ENCODE assay signal across 9 mouse cellular contexts in the genomic region with DNA sequence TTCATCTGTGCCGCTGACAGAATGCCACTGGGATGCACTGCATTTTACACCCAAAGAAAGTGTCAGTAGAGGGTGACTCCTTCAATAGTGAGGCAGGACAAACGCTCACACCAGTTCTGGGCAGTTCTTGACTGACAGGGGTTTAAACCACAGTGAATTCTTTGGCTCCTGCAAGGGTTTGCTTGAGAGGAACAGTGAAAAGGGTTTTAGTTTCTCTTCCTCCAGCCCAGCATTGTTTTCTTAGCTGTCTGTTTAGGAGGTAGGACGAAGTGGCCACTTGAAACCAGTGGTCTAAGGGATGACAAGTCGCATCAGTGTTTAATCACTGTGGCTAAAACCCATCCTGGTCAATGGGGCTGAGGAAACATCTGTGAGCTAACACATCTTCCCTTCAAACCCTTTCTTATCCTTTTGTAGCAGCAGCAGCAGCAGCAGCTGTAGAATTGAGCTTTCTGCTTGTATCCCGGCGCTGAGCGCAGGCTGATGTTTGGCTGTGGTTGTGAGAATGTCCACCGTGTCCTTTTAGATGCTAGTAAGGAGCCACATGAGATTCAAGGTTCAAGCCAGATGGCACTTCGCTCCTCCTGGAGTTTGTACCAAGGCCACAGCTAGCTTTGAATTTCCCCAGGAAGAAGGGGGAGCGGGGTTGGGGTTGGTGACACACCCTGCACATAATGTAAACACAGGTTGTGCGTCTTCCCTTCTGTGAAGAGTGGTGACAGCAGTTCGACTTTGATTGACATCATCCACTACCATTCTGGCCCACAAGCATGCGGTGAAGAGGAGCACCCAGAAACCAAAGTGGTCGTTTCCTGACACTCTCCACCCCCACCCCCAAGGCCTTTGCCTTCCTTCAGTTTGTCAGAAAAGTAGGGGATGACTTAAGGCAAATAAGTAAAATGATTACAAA.
A peak's percentile ranks its signal among the peaks of the same experiment; 100 is the strongest.
DNase-seq lines count a peak whose midpoint lies in the region; ATAC-seq and TF ChIP-seq lines count a peak whose summit lies in the region.
"Had no signal": no experiment of that assay in that cellular context is flagged by ENCODE, and none has a peak within 500 bp of the region (broad histone marks: within the 10 kb centered on the region; RNA-seq: fewer than 3 reads in every experiment).

No protein-coding gene starts in this region.

- no peaks in the 10 kb centered on the region for H3K79me2 ChIP-seq in macrophage (ENCODE audit: inconsistent target)

- no peaks in the 10 kb centered on the region for H3K4me1 ChIP-seq in liver, postnatal 0 days (ENCODE audit: insufficient read depth)
- H3K4me1 ChIP-seq in liver, embryonic 11.5 days (replicated peaks; ENCODE audit: control insufficient read depth, insufficient read depth, low read length) = no peaks in the 10 kb centered on the region; the same call in 1 of the 2 replicates
- peaks cover 21% of the 10 kb centered on the region; the same call in 1 of the 2 replicates for H3K4me1 ChIP-seq in embryonic facial prominence, embryonic 13.5 days
- peaks cover 14% of the 10 kb centered on the region for H3K4me1 ChIP-seq in thymus, adult 2 months (replicated peaks; ENCODE audit: control insufficient read depth, insufficient read depth, low read length)

- H3K9me3 ChIP-seq in liver, postnatal 0 days (ENCODE audit: low read length) = no peaks in the 10 kb centered on the region
- no peaks in the 10 kb centered on the region for H3K9me3 ChIP-seq in liver, embryonic 11.5 days (ENCODE audit: control insufficient read depth, low read length)
- no peaks in the 10 kb centered on the region for H3K9me3 ChIP-seq in embryonic facial prominence, embryonic 13.5 days
- H3K9me3 ChIP-seq: embryonic facial prominence, embryonic 15.5 days had no signal

- H3K4me3 ChIP-seq in liver, postnatal 0 days (ENCODE audit: low read depth, low read length) = no peak overlapping the region
- H3K4me3 ChIP-seq in liver, embryonic 11.5 days (ENCODE audit: low read depth, low read length) = no peak overlapping the region
- no peak overlapping the region for H3K4me3 ChIP-seq in embryonic facial prominence, embryonic 13.5 days
- H3K4me3 ChIP-seq in macrophage (ENCODE audit: inconsistent target) = no peak overlapping the region
- no peak overlapping the region; the same call in 1 of the 2 replicates for H3K4me3 ChIP-seq in thymus, adult 2 months (ENCODE audit: control insufficient read depth, insufficient read depth, low read length)
- H3K4me3 ChIP-seq: embryonic facial prominence, embryonic 15.5 days had no signal

- TF ChIP-seq EP300 in liver, postnatal 0 days (IDR thresholded peaks at IDR 0.05; ENCODE audit: low read depth) = no peak

- H3K36me3 ChIP-seq in liver, postnatal 0 days (replicated peaks; ENCODE audit: insufficient read depth, low read length) = no peaks in the 10 kb centered on the region; the same call in 1 of the 2 replicates
- H3K36me3 ChIP-seq in liver, embryonic 11.5 days (ENCODE audit: control insufficient read depth, insufficient read depth, low read length) = no peaks in the 10 kb centered on the region
- H3K36me3 ChIP-seq in embryonic facial prominence, embryonic 13.5 days = no peaks in the 10 kb centered on the region
- H3K36me3 ChIP-seq in macrophage (ENCODE audit: inconsistent target) = no peaks in the 10 kb centered on the region
- no peaks in the 10 kb centered on the region for H3K36me3 ChIP-seq in thymus, adult 2 months (ENCODE audit: control insufficient read depth, insufficient read depth, low read length)
- H3K36me3 ChIP-seq: embryonic facial prominence, embryonic 15.5 days had no signal

- WGBS in liver, postnatal 0 days (ENCODE audit: insufficient replicate concordance) = 27% methylated on average over 14 of the region's 14 CpGs
- WGBS in liver, embryonic 11.5 days = 32% methylated on average over 14 of the region's 14 CpGs
- 56% methylated on average over 14 of the region's 14 CpGs for WGBS in embryonic facial prominence, embryonic 13.5 days
- WGBS in macrophage (ENCODE audit: missing documents) = 24% methylated on average over 14 of the region's 14 CpGs
- 15% methylated on average over 14 of the region's 14 CpGs for WGBS in thymus, adult 2 months

- DNase-seq in liver, postnatal 0 days = no peak
- no peak for DNase-seq in liver, embryonic 11.5 days (ENCODE audit: low spot score)
- peak; percentile 47 for DNase-seq in thymus, adult 2 months
- no peak for DNase-seq in gastrocnemius, postnatal 4 days (ENCODE audit: low spot score in 2 of 2)
- no peak for DNase-seq in layer of hippocampus, postnatal 10 days (ENCODE audit: low spot score in 2 of 2)

- 0 out of 2 replicates have a peak overlapping the region, but pooled peaks have one; percentile 16 for H3K9ac ChIP-seq in liver, postnatal 0 days (replicated peaks)
- no peak overlapping the region for H3K9ac ChIP-seq in liver, embryonic 11.5 days (ENCODE audit: low read depth, low read length)
- H3K9ac ChIP-seq in embryonic facial prominence, embryonic 13.5 days = no peak overlapping the region
- H3K9ac ChIP-seq: embryonic facial prominence, embryonic 15.5 days had no signal

- no peak overlapping the region for H3K27ac ChIP-seq in liver, postnatal 0 days (ENCODE audit: low read depth)
- H3K27ac ChIP-seq in liver, embryonic 11.5 days (ENCODE audit: low read depth, low read length) = no peak overlapping the region
- 0 out of 2 replicates have a peak overlapping the region, but pooled peaks have one; percentile 18 for H3K27ac ChIP-seq in embryonic facial prominence, embryonic 13.5 days
- peak overlapping the region; percentile 35 for H3K27ac ChIP-seq in macrophage
- peak overlapping the region; percentile 89 for H3K27ac ChIP-seq in thymus, adult 2 months (ENCODE audit: control insufficient read depth, insufficient read depth, low read length)
- H3K27ac ChIP-seq: embryonic facial prominence, embryonic 15.5 days had no signal

- TF ChIP-seq POLR2A in thymus, adult 2 months (IDR thresholded peaks at IDR 0.05; ENCODE audit: control insufficient read depth, extremely low read depth, insufficient read depth, low read length, poor library complexity) = no peak

- ATAC-seq in liver, postnatal 0 days = 0 out of 2 replicates have a peak, but pooled peaks have one; percentile 12
- ATAC-seq in liver, embryonic 11.5 days (replicated peaks; ENCODE audit: low FRiP score) = no peak
- ATAC-seq in embryonic facial prominence, embryonic 13.5 days (ENCODE audit: insufficient number of reproducible peaks, insufficient read depth, low FRiP score, low TSS enrichment, low read depth) = no peak
- no peak for ATAC-seq in erythroblast, adult 5-6 weeks (replicated peaks; ENCODE audit: low FRiP score, poor library complexity, severe bottlenecking)

- TF ChIP-seq CTCF in liver, postnatal 0 days (IDR thresholded peaks at IDR 0.05; ENCODE audit: low read depth) = no peak
- TF ChIP-seq CTCF in thymus, adult 2 months (IDR thresholded peaks at IDR 0.05; ENCODE audit: borderline replicate concordance, control insufficient read depth, extremely low read depth, insufficient read depth, low read length, poor library complexity) = no peak

- H3K27me3 ChIP-seq in liver, postnatal 0 days (ENCODE audit: insufficient read depth, low read length) = no peaks in the 10 kb centered on the region
- H3K27me3 ChIP-seq in liver, embryonic 11.5 days (replicated peaks; ENCODE audit: control insufficient read depth, insufficient read depth, low read length) = no peaks in the 10 kb centered on the region
- no peaks in the 10 kb centered on the region for H3K27me3 ChIP-seq in embryonic facial prominence, embryonic 13.5 days
- H3K27me3 ChIP-seq in thymus, adult 2 months (ENCODE audit: control insufficient read depth, insufficient read depth, low read length) = no peaks in the 10 kb centered on the region
- H3K27me3 ChIP-seq: embryonic facial prominence, embryonic 15.5 days had no signal

- no peak overlapping the region for H3K4me2 ChIP-seq in liver, postnatal 0 days (ENCODE audit: low read depth, low read length)
- H3K4me2 ChIP-seq in liver, embryonic 11.5 days = no peak overlapping the region
- H3K4me2 ChIP-seq in embryonic facial prominence, embryonic 13.5 days = no peak overlapping the region
- H3K4me2 ChIP-seq: embryonic facial prominence, embryonic 15.5 days had no signal

Comparison
In these comparisons a context has a peak if more than half of its experiments do, and no peak if none do; other contexts are left out.
1. H3K27ac ChIP-seq: peak in embryonic facial prominence, embryonic 13.5 days (single experiment), macrophage (single experiment) and thymus, adult 2 months (single experiment); none in liver, postnatal 0 days (single experiment) and liver, embryonic 11.5 days (single experiment).